In genomic region chr13:49215128-49215503, GRCm38 (mm10) we compare ENCODE assay signal across 8 mouse cellular contexts. TPM values are rescaled to one million over a fixed set of nuclear protein-coding genes. Genes with fewer than 3 reads are reported as not detected.
A peak's percentile ranks its signal among the peaks of the same experiment; 100 is the strongest.
DNase-seq lines count a peak whose midpoint lies in the region; ATAC-seq and TF ChIP-seq lines count a peak whose summit lies in the region.

No protein-coding gene starts in this region.

- H3K4me2 ChIP-seq in heart, embryonic 12.5 days, result peak overlapping the region; percentile 78
- peak overlapping the region; percentile 96 for H3K4me2 ChIP-seq in CH12.LX (ENCODE audit: insufficient read depth, low read depth, poor library complexity, severe bottlenecking)
- H3K4me2 ChIP-seq in forebrain, embryonic 13.5 days, result peak overlapping the region; percentile 92
- peak overlapping the region; percentile 82 for H3K4me2 ChIP-seq in liver, embryonic 14.5 days (ENCODE audit: low read depth)

- peak overlapping the region; percentile 85 for H3K4me3 ChIP-seq in heart, embryonic 12.5 days
- H3K4me3 ChIP-seq in CH12.LX (replicated peaks in 1 of 3; ENCODE audit: low read depth in 2 of 3, low read length in 2 of 3, poor library complexity in 1 of 3), result peak overlapping the region in 2 of 3 experiments; percentile 64 to 85
- peak overlapping the region; percentile 75 for H3K4me3 ChIP-seq in forebrain, embryonic 13.5 days
- H3K4me3 ChIP-seq in liver, embryonic 14.5 days (ENCODE audit: insufficient read depth in 1 of 2, low read depth in 2 of 2, low read length in 2 of 2), result peak overlapping the region; percentile 55 to 60

- 11% methylated on average over 5 of the region's 5 CpGs for WGBS in heart, embryonic 12.5 days
- WGBS in forebrain, embryonic 13.5 days, result 13% methylated on average over 5 of the region's 5 CpGs
- 10% methylated on average over 5 of the region's 5 CpGs for WGBS in liver, embryonic 14.5 days (ENCODE audit: insufficient replicate concordance)

- H3K9ac ChIP-seq in heart, embryonic 12.5 days, result peak overlapping the region; percentile 89
- H3K9ac ChIP-seq in CH12.LX (ENCODE audit: insufficient read depth, low read depth), result peak overlapping the region; percentile 58; the same call in 1 of the 2 replicates
- H3K9ac ChIP-seq in forebrain, embryonic 13.5 days, result peak overlapping the region; percentile 73
- peak overlapping the region; percentile 35; the same call in 1 of the 2 replicates for H3K9ac ChIP-seq in liver, embryonic 14.5 days (replicated peaks)

- H3K9me3 ChIP-seq in heart, embryonic 12.5 days (replicated peaks), result no peaks in the 10 kb centered on the region
- no peaks in the 10 kb centered on the region for H3K9me3 ChIP-seq in CH12.LX (replicated peaks; ENCODE audit: low read length)
- no peaks in the 10 kb centered on the region for H3K9me3 ChIP-seq in forebrain, embryonic 13.5 days (replicated peaks)
- H3K9me3 ChIP-seq in liver, embryonic 14.5 days (ENCODE audit: control insufficient read depth, low read length), result no peaks in the 10 kb centered on the region

- no peaks in the 10 kb centered on the region for H3K36me3 ChIP-seq in heart, embryonic 12.5 days
- H3K36me3 ChIP-seq in CH12.LX (replicated peaks in 1 of 2; ENCODE audit: control insufficient read depth in 1 of 2, insufficient read depth in 1 of 2, low read length in 1 of 2), result no peaks in the 10 kb centered on the region
- H3K36me3 ChIP-seq in forebrain, embryonic 13.5 days (ENCODE audit: poor library complexity, severe bottlenecking), result no peaks in the 10 kb centered on the region
- no peaks in the 10 kb centered on the region for H3K36me3 ChIP-seq in liver, embryonic 14.5 days (replicated peaks; ENCODE audit: control insufficient read depth, insufficient read depth, low read depth)

- TF ChIP-seq EP300 in CH12.LX (IDR thresholded peaks at IDR 0.05; ENCODE audit: low read length), result no peak
- TF ChIP-seq EP300 in liver, embryonic 14.5 days (IDR thresholded peaks at IDR 0.05; ENCODE audit: low read depth), result no peak

- H3K27ac ChIP-seq in heart, embryonic 12.5 days (ENCODE audit: poor library complexity, severe bottlenecking), result peak overlapping the region; percentile 88
- no peak overlapping the region for H3K27ac ChIP-seq in CH12.LX (ENCODE audit: insufficient read depth, low read depth)
- no peak overlapping the region for H3K27ac ChIP-seq in forebrain, embryonic 13.5 days
- no peak overlapping the region for H3K27ac ChIP-seq in liver, embryonic 14.5 days

- TF ChIP-seq RAD21 in CH12.LX (IDR thresholded peaks at IDR 0.05; ENCODE audit: low read depth, low read length), result no peak

- TF ChIP-seq CTCF in CH12.LX (conservative IDR thresholded peaks at IDR 0.05 in 1 of 2, IDR thresholded peaks at IDR 0.05 in 1 of 2; ENCODE audit: low read depth in 2 of 2, low read length in 2 of 2), result no peak
- TF ChIP-seq CTCF in liver, embryonic 14.5 days (IDR thresholded peaks at IDR 0.05; ENCODE audit: low read depth), result no peak

- in situ Hi-C loops in CH12.LX (cut with MboI; ENCODE audit: low pct_ligation_motif_present, low pct_unique_long_range_greater_than_20kb, low sequenced_read_pairs), result no loop called here

- H3K27me3 ChIP-seq in heart, embryonic 12.5 days (replicated peaks), result no peaks in the 10 kb centered on the region; the same call in 1 of the 2 replicates
- peaks cover 32% of the 10 kb centered on the region for H3K27me3 ChIP-seq in CH12.LX (replicated peaks)
- H3K27me3 ChIP-seq in forebrain, embryonic 13.5 days, result peaks cover 21% of the 10 kb centered on the region
- H3K27me3 ChIP-seq in liver, embryonic 14.5 days (ENCODE audit: control insufficient read depth, insufficient read depth, low read length), result no peaks in the 10 kb centered on the region

- no peaks in the 10 kb centered on the region for H3K79me2 ChIP-seq in CH12.LX (replicated peaks; ENCODE audit: control insufficient read depth, extremely low read depth, insufficient read depth, poor library complexity, severe bottlenecking)

- no peak for ATAC-seq in heart, embryonic 12.5 days (ENCODE audit: insufficient number of reproducible peaks, low FRiP score)
- ATAC-seq in forebrain, embryonic 13.5 days, result no peak; the same call in none of the 2 replicates
- ATAC-seq in liver, embryonic 14.5 days (ENCODE audit: insufficient read depth), result no peak; the same call in 1 of the 2 replicates
- no peak for ATAC-seq in granulocyte monocyte progenitor cell, adult 5-6 weeks (replicated peaks; ENCODE audit: poor library complexity, severe bottlenecking)

- no peak for DNase-seq in heart, adult 8-10 months (ENCODE audit: low spot score)
- no peak for DNase-seq in CH12.LX (ENCODE audit: extremely low read depth)
- DNase-seq in liver, embryonic 14.5 days (ENCODE audit: low read depth in 3 of 3, low spot score in 3 of 3), result no peak
- no peak for DNase-seq in left cerebral cortex, adult 18-20 months (ENCODE audit: low spot score in 2 of 2)
- DNase-seq in ovary, postnatal 14 days (ENCODE audit: low spot score), result no peak

- no peak for TF ChIP-seq POLR2A in CH12.LX (IDR thresholded peaks at IDR 0.05; ENCODE audit: low read depth, low read length)

- dilution Hi-C loops in CH12.LX (cut with MboI; ENCODE audit: extremely low pct_ligation_motif_present, extremely low pct_unique_long_range_greater_than_20kb, low sequenced_read_pairs), result no loop called here

- H3K4me1 ChIP-seq in heart, embryonic 12.5 days (replicated peaks), result peaks cover 52% of the 10 kb centered on the region
- H3K4me1 ChIP-seq in CH12.LX (ENCODE audit: control insufficient read depth in 1 of 2, insufficient read depth in 2 of 2), result peaks cover 0 to 21% of the 10 kb centered on the region in 2 experiments; a peak in 2 of 4 replicates
- peaks cover 44% of the 10 kb centered on the region for H3K4me1 ChIP-seq in forebrain, embryonic 13.5 days
- H3K4me1 ChIP-seq in liver, embryonic 14.5 days (replicated peaks; ENCODE audit: control insufficient read depth in 2 of 2, insufficient read depth in 2 of 2, low read length in 1 of 2), result peaks cover 7 to 17% of the 10 kb centered on the region in 2 experiments; a peak in 3 of 4 replicates

TF ChIP-seq in CH12.LX, 34 proteins besides CTCF, POLR2A, EP300 and RAD21:
- TF ChIP-seq TCF12 (IDR thresholded peaks at IDR 0.05; ENCODE audit: low read depth, low read length), result no peak
- no peak for TF ChIP-seq POLR2AphosphoS2 (IDR thresholded peaks at IDR 0.05; ENCODE audit: low read depth, low read length)
- no peak for TF ChIP-seq TBP (conservative IDR thresholded peaks at IDR 0.05; ENCODE audit: low read depth, low read length)
- no peak for TF ChIP-seq IRF4 (IDR thresholded peaks at IDR 0.05; ENCODE audit: low read depth, low read length)
- no peak for TF ChIP-seq KAT2A (IDR thresholded peaks at IDR 0.05; ENCODE audit: insufficient replicate concordance, low read length)
- no peak for TF ChIP-seq GABPA (IDR thresholded peaks at IDR 0.05; ENCODE audit: insufficient replicate concordance, low read depth, low read length)
- no peak for TF ChIP-seq USF1 (IDR thresholded peaks at IDR 0.05; ENCODE audit: low read depth, low read length)
- no peak for TF ChIP-seq ZC3H11A (IDR thresholded peaks at IDR 0.05; ENCODE audit: low read depth, low read length)
- TF ChIP-seq ZMIZ1 (IDR thresholded peaks at IDR 0.05; ENCODE audit: low read depth, low read length), result no peak
- no peak for TF ChIP-seq MEF2A (IDR thresholded peaks at IDR 0.05; ENCODE audit: borderline replicate concordance, low read depth, low read length)
TF ChIP-seq in CH12.LX: peak in this region for 0.

RNA-seq across cellular contexts. Expression of gene Card19, which starts 0.7 kb away (rescaled TPM):
- 76.4 and 81.2 TPM in 2 replicates for polyA plus RNA-seq in heart, embryonic 12.5 days (2016; fragmentation: Nextera tagmentation; extraction: Ambion mirVana)
- total RNA-seq in heart, adult 8-10 months (2022), result 100 to 1,000 TPM; 132 to 152 (median 141) TPM
- total RNA-seq in CH12.LX (2012; rRNA removed) (4.9 and 5.2 TPM in 2 replicates), CH12.LX (2014; rRNA removed) (3.8 and 3.9 TPM in 2 replicates)
- polyA plus RNA-seq in CH12.LX (2012; ENCODE audit: insufficient read length, low read depth), result 5.7 and 9.3 TPM in 2 replicates
- polyA plus RNA-seq in forebrain, embryonic 13.5 days (2015; fragmentation: Nextera tagmentation; extraction: Ambion mirVana), result 12.0 and 16.1 TPM in 2 replicates
- 9.8 and 12.6 TPM in 2 replicates for polyA plus RNA-seq in liver, embryonic 14.5 days (2012; rRNA removed)
- polyA plus RNA-seq in liver, embryonic 14.5 days (2014; fragmentation: Nextera tagmentation; extraction: Ambion mirVana), result 14.3 and 16.2 TPM in 2 replicates
- total RNA-seq in granulocyte monocyte progenitor cell, adult 5-6 weeks (2014; fragmentation: Nextera tagmentation), result 24.3 and 26.4 TPM in 2 replicates
- 22.3 and 22.4 TPM in 2 replicates for total RNA-seq in granulocyte monocyte progenitor cell, adult 5-6 weeks (2017)
- 1 to 10 TPM; 8.0 to 8.8 TPM for total RNA-seq in left cerebral cortex, adult 18-20 months (2021)

RNA-seq across cellular contexts. Expression of gene Ninj1, which starts 27.8 kb away (rescaled TPM):
- polyA plus RNA-seq in heart, embryonic 12.5 days (2016; fragmentation: Nextera tagmentation; extraction: Ambion mirVana), result 51.0 and 55.8 TPM in 2 replicates
- total RNA-seq in heart, adult 8-10 months (2022), result 100 to 1,000 TPM; 111 to 152 (median 131) TPM
- total RNA-seq in CH12.LX (2012; rRNA removed) (12.7 and 14.2 TPM in 2 replicates), CH12.LX (2014; rRNA removed) (18.8 and 21.2 TPM in 2 replicates)
- polyA plus RNA-seq in CH12.LX (2012; ENCODE audit: insufficient read length, low read depth), result 24.9 and 25.2 TPM in 2 replicates
- polyA plus RNA-seq in forebrain, embryonic 13.5 days (2015; fragmentation: Nextera tagmentation; extraction: Ambion mirVana), result 15.5 and 16.7 TPM in 2 replicates
- polyA plus RNA-seq in liver, embryonic 14.5 days (2012; rRNA removed), result 29.0 and 43.5 TPM in 2 replicates
- polyA plus RNA-seq in liver, embryonic 14.5 days (2014; fragmentation: Nextera tagmentation; extraction: Ambion mirVana), result 43.7 and 45.6 TPM in 2 replicates
- 52.5 and 96.9 TPM in 2 replicates for total RNA-seq in granulocyte monocyte progenitor cell, adult 5-6 weeks (2014; fragmentation: Nextera tagmentation)
- total RNA-seq in granulocyte monocyte progenitor cell, adult 5-6 weeks (2017), result 44.6 and 48.6 TPM in 2 replicates
- 10 to 100 TPM; 19.1 to 20.7 TPM for total RNA-seq in left cerebral cortex, adult 18-20 months (2021)

RNA-seq across cellular contexts. Expression of gene Susd3, which starts 33.4 kb away (rescaled TPM):
- polyA plus RNA-seq in heart, embryonic 12.5 days (2016; fragmentation: Nextera tagmentation; extraction: Ambion mirVana), result 0.63 and 0.80 TPM in 2 replicates
- under 1 TPM; 0.31 to 0.78 (median 0.64) TPM for total RNA-seq in heart, adult 8-10 months (2022)
- 7.7 and 12.0 TPM in 2 replicates for total RNA-seq in CH12.LX (2012; rRNA removed)
- total RNA-seq in CH12.LX (2014; rRNA removed), result 19.0 and 24.2 TPM in 2 replicates
- polyA plus RNA-seq in CH12.LX (2012; ENCODE audit: insufficient read length, low read depth), result 6.0 and 8.2 TPM in 2 replicates
- polyA plus RNA-seq in forebrain, embryonic 13.5 days (2015; fragmentation: Nextera tagmentation; extraction: Ambion mirVana), result 0.37 and 0.66 TPM in 2 replicates
- polyA plus RNA-seq in liver, embryonic 14.5 days (2012; rRNA removed), result 1.1 and 1.3 TPM in 2 replicates
- polyA plus RNA-seq in liver, embryonic 14.5 days (2014; fragmentation: Nextera tagmentation; extraction: Ambion mirVana), result 1.2 and 1.4 TPM in 2 replicates
- 6.8 and 9.0 TPM in 2 replicates for total RNA-seq in granulocyte monocyte progenitor cell, adult 5-6 weeks (2014; fragmentation: Nextera tagmentation)
- total RNA-seq in granulocyte monocyte progenitor cell, adult 5-6 weeks (2017), result 3.0 and 5.7 TPM in 2 replicates
- 1 to 10 TPM; 2.4 to 2.6 TPM for total RNA-seq in left cerebral cortex, adult 18-20 months (2021)

Comparison
In these comparisons a context has a peak if more than half of its experiments do, and no peak if none do; other contexts are left out.
1. H3K9ac ChIP-seq: peak in every context shown above with its lines; median percentile 89 in heart, embryonic 12.5 days; 73 in forebrain, embryonic 13.5 days; 58 in CH12.LX; 35 in liver, embryonic 14.5 days.
2. RNA of gene Card19, which starts 0.7 kb away (total RNA-seq): 132 to 152 TPM in heart, adult 8-10 months; 22.3 to 26.4 TPM in granulocyte monocyte progenitor cell, adult 5-6 weeks, 8.0 to 8.8 TPM in left cerebral cortex, adult 18-20 months and 3.8 to 5.2 TPM in CH12.LX; every median in the first group is over 4 times any median in the second.
3. Peak in every context shown above with its lines, with median percentiles within 50 percentile points of each other: H3K4me2 ChIP-seq and H3K4me3 ChIP-seq.